8 mouse cellular contexts compared by ENCODE assay signal in the genomic region with DNA sequence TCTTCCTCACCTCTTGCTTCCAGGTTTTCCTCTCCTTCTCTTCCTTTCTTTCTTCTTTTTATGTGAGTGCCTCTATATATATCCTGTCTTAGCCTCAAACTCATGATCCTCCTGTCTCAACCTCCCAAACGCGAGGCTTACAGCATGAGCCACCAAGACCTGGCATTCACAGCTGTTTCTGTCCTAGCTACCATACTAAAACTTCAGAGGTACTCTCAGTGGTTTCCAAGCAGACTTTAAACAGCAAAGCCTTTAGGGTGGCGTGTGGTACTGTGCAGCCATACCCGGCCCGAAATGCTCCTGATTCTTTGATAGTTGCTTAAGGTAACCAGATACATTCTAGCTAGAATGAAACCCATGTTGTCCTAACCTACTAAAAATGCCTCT. TPM values are rescaled to one million over a fixed set of nuclear protein-coding genes. Genes with fewer than 3 reads are reported as not detected.
DNase-seq lines count a peak whose midpoint lies in the region; ATAC-seq lines count a peak whose summit lies in the region.

No protein-coding gene starts in this region.

- no peak overlapping the region for H3K9ac ChIP-seq in heart, embryonic 16.5 days (ENCODE audit: low read length)
- H3K9ac ChIP-seq in embryonic facial prominence, embryonic 13.5 days: peak overlapping the region; percentile 70; the same call in 1 of the 2 replicates
- no peak overlapping the region for H3K9ac ChIP-seq in hindbrain, embryonic 12.5 days
- no peak overlapping the region for H3K9ac ChIP-seq in midbrain, embryonic 16.5 days (ENCODE audit: low read depth, low read length)

- peaks cover 7% of the 10 kb centered on the region for H3K4me1 ChIP-seq in heart, embryonic 16.5 days (ENCODE audit: control insufficient read depth, insufficient read depth, low read length)
- peaks cover 16% of the 10 kb centered on the region for H3K4me1 ChIP-seq in embryonic facial prominence, embryonic 13.5 days
- H3K4me1 ChIP-seq in hindbrain, embryonic 12.5 days: peaks cover 14% of the 10 kb centered on the region
- H3K4me1 ChIP-seq in midbrain, embryonic 16.5 days (ENCODE audit: control insufficient read depth, insufficient read depth, low read length): peaks cover 3% of the 10 kb centered on the region

- no peaks in the 10 kb centered on the region for H3K9me3 ChIP-seq in heart, embryonic 16.5 days (replicated peaks; ENCODE audit: control insufficient read depth, low read length)
- no peaks in the 10 kb centered on the region for H3K9me3 ChIP-seq in embryonic facial prominence, embryonic 13.5 days
- H3K9me3 ChIP-seq in hindbrain, embryonic 12.5 days (replicated peaks): no peaks in the 10 kb centered on the region
- H3K9me3 ChIP-seq in midbrain, embryonic 16.5 days (replicated peaks; ENCODE audit: control insufficient read depth, low read length, poor library complexity, severe bottlenecking): no peaks in the 10 kb centered on the region

- intact Hi-C loops in heart, postnatal 10 days (cut with DNase I): loop anchor here (5.0 kb wide), 1 partner anchor 49 kb away; a partner anchor contains a TSS

- no peak overlapping the region; the same call in 1 of the 2 replicates for H3K4me3 ChIP-seq in heart, embryonic 16.5 days (ENCODE audit: low read length)
- peak overlapping the region; percentile 48 for H3K4me3 ChIP-seq in embryonic facial prominence, embryonic 13.5 days
- peak overlapping the region; percentile 39; the same call in 1 of the 2 replicates for H3K4me3 ChIP-seq in hindbrain, embryonic 12.5 days
- H3K4me3 ChIP-seq in midbrain, embryonic 16.5 days (ENCODE audit: low read depth, low read length): peak overlapping the region; percentile 42; the same call in 1 of the 2 replicates

- H3K27ac ChIP-seq in heart, embryonic 16.5 days (ENCODE audit: low read length): no peak overlapping the region
- H3K27ac ChIP-seq in embryonic facial prominence, embryonic 13.5 days: peak overlapping the region; percentile 72
- H3K27ac ChIP-seq in hindbrain, embryonic 12.5 days: peak overlapping the region; percentile 80
- H3K27ac ChIP-seq in midbrain, embryonic 16.5 days (ENCODE audit: low read length): peak overlapping the region; percentile 81

- peak; percentile 18; the same call in 1 of the 2 replicates for ATAC-seq in heart, embryonic 16.5 days (replicated peaks; ENCODE audit: extremely low read depth, insufficient read depth, low FRiP score)
- no peak for ATAC-seq in embryonic facial prominence, embryonic 13.5 days (ENCODE audit: insufficient number of reproducible peaks, insufficient read depth, low FRiP score, low TSS enrichment, low read depth)
- ATAC-seq in hindbrain, embryonic 12.5 days (ENCODE audit: low FRiP score): peak; percentile 41; the same call in 1 of the 2 replicates
- peak; percentile 40 for ATAC-seq in midbrain, embryonic 16.5 days

- H3K36me3 ChIP-seq in heart, embryonic 16.5 days (ENCODE audit: control insufficient read depth, insufficient read depth): no peaks in the 10 kb centered on the region
- no peaks in the 10 kb centered on the region for H3K36me3 ChIP-seq in embryonic facial prominence, embryonic 13.5 days
- no peaks in the 10 kb centered on the region for H3K36me3 ChIP-seq in hindbrain, embryonic 12.5 days
- no peaks in the 10 kb centered on the region for H3K36me3 ChIP-seq in midbrain, embryonic 16.5 days (ENCODE audit: control insufficient read depth, insufficient read depth, low read length)

- DNase-seq in heart, postnatal 10 days: no peak
- no peak for DNase-seq in embryo, embryonic 11 days
- no peak for DNase-seq in urinary bladder, postnatal 14 days (ENCODE audit: low spot score)
- no peak for DNase-seq in c-Kit-positive CD71-positive TER-119-positive erythroid progenitor cells, embryonic 14.5 days (ENCODE audit: low spot score)

- H3K4me2 ChIP-seq in heart, embryonic 16.5 days (ENCODE audit: low read depth, low read length): peak overlapping the region; percentile 70
- peak overlapping the region; percentile 86 for H3K4me2 ChIP-seq in embryonic facial prominence, embryonic 13.5 days
- H3K4me2 ChIP-seq in hindbrain, embryonic 12.5 days (replicated peaks): peak overlapping the region; percentile 68
- H3K4me2 ChIP-seq in midbrain, embryonic 16.5 days (ENCODE audit: low read length): peak overlapping the region; percentile 63

- 19% methylated on average over 5 of the region's 5 CpGs for WGBS in heart, embryonic 16.5 days
- 10% methylated on average over 5 of the region's 5 CpGs for WGBS in embryonic facial prominence, embryonic 13.5 days
- 25% methylated on average over 5 of the region's 5 CpGs for WGBS in hindbrain, embryonic 12.5 days
- 26% methylated on average over 5 of the region's 5 CpGs for WGBS in midbrain, embryonic 16.5 days

- H3K27me3 ChIP-seq in heart, embryonic 16.5 days (ENCODE audit: control insufficient read depth, insufficient read depth, low read length): no peaks in the 10 kb centered on the region
- no peaks in the 10 kb centered on the region for H3K27me3 ChIP-seq in embryonic facial prominence, embryonic 13.5 days
- H3K27me3 ChIP-seq in hindbrain, embryonic 12.5 days: 0 out of 2 replicates have a peak, but pooled peaks cover 3% of the 10 kb centered on the region
- H3K27me3 ChIP-seq in midbrain, embryonic 16.5 days (ENCODE audit: control insufficient read depth, insufficient read depth, low read depth, low read length): no peaks in the 10 kb centered on the region

RNA-seq across cellular contexts. Expression of a gene that starts 10.7 kb away (rescaled TPM):
- 55.3 and 57.8 TPM in 2 replicates for polyA plus RNA-seq in heart, embryonic 16.5 days (2015; fragmentation: Nextera tagmentation; extraction: Ambion mirVana)
- total RNA-seq in heart, postnatal 10 days (2021): 10 to 100 TPM; 32.9 to 38.2 TPM
- polyA plus RNA-seq in embryonic facial prominence, embryonic 13.5 days (2015; fragmentation: Nextera tagmentation; extraction: Ambion mirVana): 84.6 and 86.6 TPM in 2 replicates
- 98.8 and 99.3 TPM in 2 replicates for polyA plus RNA-seq in hindbrain, embryonic 12.5 days (2016; fragmentation: Nextera tagmentation; extraction: Ambion mirVana)
- polyA plus RNA-seq in midbrain, embryonic 16.5 days (2015; fragmentation: Nextera tagmentation; extraction: Ambion mirVana): 105 and 106 TPM in 2 replicates

RNA-seq across cellular contexts. Expression of a gene that starts 26.4 kb away (rescaled TPM):
- polyA plus RNA-seq in heart, embryonic 16.5 days (2015; fragmentation: Nextera tagmentation; extraction: Ambion mirVana): 39.7 and 47.0 TPM in 2 replicates
- 10 to 100 TPM; 15.0 to 15.8 TPM for total RNA-seq in heart, postnatal 10 days (2021)
- 53.1 and 54.5 TPM in 2 replicates for polyA plus RNA-seq in embryonic facial prominence, embryonic 13.5 days (2015; fragmentation: Nextera tagmentation; extraction: Ambion mirVana)
- polyA plus RNA-seq in hindbrain, embryonic 12.5 days (2016; fragmentation: Nextera tagmentation; extraction: Ambion mirVana): 32.4 and 37.2 TPM in 2 replicates
- 12.9 and 13.1 TPM in 2 replicates for polyA plus RNA-seq in midbrain, embryonic 16.5 days (2015; fragmentation: Nextera tagmentation; extraction: Ambion mirVana)

RNA-seq across cellular contexts. Expression of a gene that starts 49.4 kb away (rescaled TPM):
- 24.9 and 25.5 TPM in 2 replicates for polyA plus RNA-seq in heart, embryonic 16.5 days (2015; fragmentation: Nextera tagmentation; extraction: Ambion mirVana)
- total RNA-seq in heart, postnatal 10 days (2021): 10 to 100 TPM; 14.5 to 16.0 TPM
- polyA plus RNA-seq in embryonic facial prominence, embryonic 13.5 days (2015; fragmentation: Nextera tagmentation; extraction: Ambion mirVana): 55.6 and 63.3 TPM in 2 replicates
- 37.9 and 40.9 TPM in 2 replicates for polyA plus RNA-seq in hindbrain, embryonic 12.5 days (2016; fragmentation: Nextera tagmentation; extraction: Ambion mirVana)
- 4.6 and 5.5 TPM in 2 replicates for polyA plus RNA-seq in midbrain, embryonic 16.5 days (2015; fragmentation: Nextera tagmentation; extraction: Ambion mirVana)

RNA-seq across cellular contexts. Expression of a gene that starts 52.1 kb away (rescaled TPM):
- polyA plus RNA-seq in heart, embryonic 16.5 days (2015; fragmentation: Nextera tagmentation; extraction: Ambion mirVana): 0.59 and 2.2 TPM in 2 replicates
- not detected for total RNA-seq in heart, postnatal 10 days (2021)
- 2.1 and 3.6 TPM in 2 replicates for polyA plus RNA-seq in embryonic facial prominence, embryonic 13.5 days (2015; fragmentation: Nextera tagmentation; extraction: Ambion mirVana)
- polyA plus RNA-seq in hindbrain, embryonic 12.5 days (2016; fragmentation: Nextera tagmentation; extraction: Ambion mirVana): 39.3 and 46.1 TPM in 2 replicates
- 46.0 and 48.9 TPM in 2 replicates for polyA plus RNA-seq in midbrain, embryonic 16.5 days (2015; fragmentation: Nextera tagmentation; extraction: Ambion mirVana)
